Mouse (Mus musculus) liver, postnatal 0 days (tissue): Measurements from ENCODE around the gene Rab32.

ENCODE experiments used
- CTCF ChIP-seq: sonication (generic); IDR thresholded peaks from 2 replicates; pipeline ENCODE4 v1.5.1; 2016; ENCODE audit warnings: antibody characterized with exemption, low read depth
- EP300 ChIP-seq: IDR thresholded peaks from 2 replicates; pipeline ENCODE4 v1.6.1; 2016; ENCODE audit warnings: antibody characterized with exemption, low read depth, mild to moderate bottlenecking

GRCm38 (mm10) chr10:10558337-10558711 is 259 bp upstream of the Rab32 start:
- TF ChIP-seq CTCF (no peak), EP300 (no peak)
